Mouse (Mus musculus) testis, postnatal 10 days (tissue): ENCODE data around the gene Olfr808.

Source experiments
- DNase-seq: peaks from one replicate; pipeline ENCODE4 v3.0.0; 2021; ENCODE audit warnings: low spot score

Olfr808 gene

GRCm38 (mm10) chr10:129765182-129765581 lies at the start of gene Olfr808:
TSS of gene Olfr808 (plus strand) at chr10:129765482.
- no peak for DNase-seq

DNA sequence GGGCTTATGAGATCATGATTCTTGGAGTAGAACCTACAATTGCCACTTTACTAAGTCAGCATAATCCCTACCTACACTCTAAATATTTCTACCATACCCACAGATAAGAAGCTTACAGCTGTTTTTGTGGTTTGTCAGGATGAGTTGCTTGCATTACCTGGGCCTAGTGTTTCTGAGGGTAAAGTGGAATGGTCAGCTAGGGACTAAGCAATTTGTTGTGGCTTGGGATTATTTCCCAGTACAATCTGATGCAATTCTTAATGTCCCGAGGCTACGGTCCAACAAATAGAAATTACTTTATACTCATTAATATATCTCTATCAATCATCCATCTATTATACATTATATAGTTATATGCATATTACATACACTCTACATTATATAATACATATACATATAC lies 36.0 kb upstream of the Olfr808 start, which contains the start of gene Olfr805:
Olfr805 (minus strand) TSS at position 101 of the 400 bp plus-strand sequence.
- no peak for DNase-seq

- no peak for DNase-seq
These were observed 23.5 kb upstream of the Olfr808 start, which contains the start of gene Olfr806 for GRCm38 (mm10) chr10:129741821-129742220. TSS of gene Olfr806 (minus strand) at chr10:129741921.

DNA sequence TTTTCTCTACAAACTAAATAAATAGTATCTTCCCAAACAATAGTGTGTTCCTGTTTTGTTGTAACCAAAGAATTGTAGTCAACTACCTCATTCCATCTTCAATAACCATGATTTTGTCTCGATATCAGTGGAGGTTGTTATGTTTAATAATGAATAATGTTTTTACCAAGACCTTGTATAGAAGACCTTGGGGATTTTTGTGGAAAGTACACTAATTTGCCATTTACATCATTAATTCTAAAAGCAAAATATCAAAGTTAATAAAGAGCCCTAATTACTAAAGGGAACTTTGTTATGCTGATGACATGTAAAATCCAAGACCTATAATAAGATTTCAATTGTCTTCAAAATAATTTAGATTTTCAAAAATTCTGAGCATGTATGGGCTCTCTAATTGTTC lies 7.6 kb upstream of the Olfr808 start, which contains the start of gene Olfr807:
Olfr807 (minus strand) TSS at position 101 of the 400 bp plus-strand sequence.
- DNase-seq = no peak

GRCm38 (mm10) chr10:129774338-129774737 lies 9.1 kb downstream of the Olfr808 start, which contains the start of gene Olfr809:
TSS of gene Olfr809 (plus strand) at chr10:129774638.
- DNase-seq = no peak

- no peak for DNase-seq
These were observed 12.8 kb downstream of the Olfr808 start for GRCm38 (mm10) chr10:129778123-129778522.

GRCm38 (mm10) chr10:129794817-129795216 lies 29.5 kb downstream of the Olfr808 start, which contains the start of gene Olfr810:
TSS of gene Olfr810 (minus strand) at chr10:129794917.
- no peak for DNase-seq

DNA sequence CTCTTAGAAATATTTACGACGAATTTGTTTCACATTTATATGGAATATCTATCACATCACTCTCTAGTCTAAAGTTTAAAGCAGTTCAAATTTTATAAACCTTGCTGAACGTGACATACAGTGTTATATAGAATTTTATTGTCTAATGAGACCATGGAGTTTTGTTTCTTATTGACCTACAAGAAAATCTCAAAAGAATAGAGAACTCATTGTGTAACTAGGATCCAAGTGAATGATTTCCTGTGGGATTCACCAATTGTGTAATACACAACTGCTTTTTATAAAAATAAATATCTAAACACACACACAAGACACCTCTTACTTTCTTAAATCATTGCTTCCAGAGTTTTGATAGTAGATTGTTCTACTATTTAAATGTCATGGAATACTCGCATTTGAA lies 39.0 kb downstream of the Olfr808 start, which contains the start of gene Olfr811:
Olfr811 (minus strand) TSS at position 101 of the 400 bp plus-strand sequence.
- no peak for DNase-seq
